8 mouse cellular contexts compared by ENCODE assay signal in genomic region chr3:131921161-131921560, GRCm38 (mm10).
DNase-seq lines count a peak whose midpoint lies in the region; ATAC-seq and TF ChIP-seq lines count a peak whose summit lies in the region.
"Had no signal": no experiment of that assay in that cellular context is flagged by ENCODE, and none has a peak within 500 bp of the region (broad histone marks: within the 10 kb centered on the region; RNA-seq: fewer than 3 reads in every experiment).

No protein-coding gene starts in this region.

- no peaks in the 10 kb centered on the region for H3K27me3 ChIP-seq in kidney, embryonic 15.5 days
- no peaks in the 10 kb centered on the region for H3K27me3 ChIP-seq in E14TG2a.4 (ENCODE audit: insufficient read depth, low read length)
- no peaks in the 10 kb centered on the region for H3K27me3 ChIP-seq in thymus, adult 2 months (ENCODE audit: control insufficient read depth, insufficient read depth, low read length)

- peak; percentile 58 for TF ChIP-seq CTCF in E14TG2a.4 (conservative IDR thresholded peaks at IDR 0.05; ENCODE audit: low read length)
- TF ChIP-seq CTCF in thymus, adult 2 months (IDR thresholded peaks at IDR 0.05; ENCODE audit: borderline replicate concordance, control insufficient read depth, extremely low read depth, insufficient read depth, low read length, poor library complexity) = no peak

- H3K4me3 ChIP-seq in kidney, embryonic 15.5 days (replicated peaks) = no peak overlapping the region
- no peak overlapping the region for H3K4me3 ChIP-seq in E14TG2a.4 (replicated peaks; ENCODE audit: low read length)
- no peak overlapping the region for H3K4me3 ChIP-seq in thymus, adult 2 months (ENCODE audit: control insufficient read depth, insufficient read depth, low read length)

- H3K36me3 ChIP-seq in kidney, embryonic 15.5 days = no peaks in the 10 kb centered on the region
- no peaks in the 10 kb centered on the region for H3K36me3 ChIP-seq in E14TG2a.4 (ENCODE audit: insufficient read depth, low read length)
- H3K36me3 ChIP-seq in thymus, adult 2 months (ENCODE audit: control insufficient read depth, insufficient read depth, low read length) = no peaks in the 10 kb centered on the region

- 83% methylated on average over 6 of the region's 6 CpGs for WGBS in kidney, embryonic 15.5 days
- WGBS in thymus, adult 2 months = 91% methylated on average over 6 of the region's 6 CpGs

- H3K9me3 ChIP-seq in kidney, embryonic 15.5 days (replicated peaks) = no peaks in the 10 kb centered on the region
- H3K9me3 ChIP-seq in E14TG2a.4 (ENCODE audit: low read length) = peaks cover 13% of the 10 kb centered on the region

- H3K4me1 ChIP-seq in kidney, embryonic 15.5 days = no peaks in the 10 kb centered on the region
- no peaks in the 10 kb centered on the region for H3K4me1 ChIP-seq in E14TG2a.4 (replicated peaks; ENCODE audit: low read depth, low read length)
- no peaks in the 10 kb centered on the region for H3K4me1 ChIP-seq in thymus, adult 2 months (replicated peaks; ENCODE audit: control insufficient read depth, insufficient read depth, low read length)

- H3K27ac ChIP-seq in kidney, embryonic 15.5 days = no peak overlapping the region
- no peak overlapping the region for H3K27ac ChIP-seq in thymus, adult 2 months (ENCODE audit: control insufficient read depth, insufficient read depth, low read length)

- peak; percentile 15 for DNase-seq in kidney, adult 9 months
- DNase-seq in 416B (ENCODE audit: low read depth) = peak; percentile 71
- peak; percentile 22 for DNase-seq in embryo, embryonic 9.5 days (ENCODE audit: extremely low spot score)
- DNase-seq in ovary, postnatal 14 days (ENCODE audit: low spot score) = no peak
- DNase-seq in thymus, adult 2 months = no peak

- ATAC-seq in kidney, embryonic 15.5 days (replicated peaks; ENCODE audit: low FRiP score) = no peak

- no peak overlapping the region for H3K4me2 ChIP-seq in kidney, embryonic 15.5 days
- H3K4me2 ChIP-seq: midbrain, embryonic 11.5 days had no signal

- TF ChIP-seq POLR2A in thymus, adult 2 months (IDR thresholded peaks at IDR 0.05; ENCODE audit: control insufficient read depth, extremely low read depth, insufficient read depth, low read length, poor library complexity) = no peak

- no peak overlapping the region for H3K9ac ChIP-seq in kidney, embryonic 15.5 days

Comparison
In these comparisons a context has a peak if more than half of its experiments do, and no peak if none do; other contexts are left out.
1. DNase-seq: peak in kidney, adult 9 months (single experiment), 416B (single experiment) and embryo, embryonic 9.5 days (single experiment); none in ovary, postnatal 14 days (single experiment) and thymus, adult 2 months (single experiment).